Mouse (Mus musculus): ENCODE measurements around the gene Dennd1b.

- TF ChIP-seq CTCF (IDR thresholded peaks at IDR 0.05; ENCODE audit: borderline replicate concordance, insufficient read depth, low read depth, low read length) (no peak), POLR2A (IDR thresholded peaks at IDR 0.05; ENCODE audit: borderline replicate concordance, insufficient read depth, low read length) (no peak)
Observed at GRCm38 (mm10) chr1:138965069-138965468, 1.8 kb downstream of the Dennd1b start.
